Mouse (Mus musculus): ENCODE measurements around the gene Ccdc124. TPM values are rescaled to one million over a fixed set of nuclear protein-coding genes. Genes with fewer than 3 reads are reported as not detected.

Ccdc124 gene
- total RNA-seq, 2 experiments from 2014 or later: 46.6 to 47.7 TPM

DNA sequence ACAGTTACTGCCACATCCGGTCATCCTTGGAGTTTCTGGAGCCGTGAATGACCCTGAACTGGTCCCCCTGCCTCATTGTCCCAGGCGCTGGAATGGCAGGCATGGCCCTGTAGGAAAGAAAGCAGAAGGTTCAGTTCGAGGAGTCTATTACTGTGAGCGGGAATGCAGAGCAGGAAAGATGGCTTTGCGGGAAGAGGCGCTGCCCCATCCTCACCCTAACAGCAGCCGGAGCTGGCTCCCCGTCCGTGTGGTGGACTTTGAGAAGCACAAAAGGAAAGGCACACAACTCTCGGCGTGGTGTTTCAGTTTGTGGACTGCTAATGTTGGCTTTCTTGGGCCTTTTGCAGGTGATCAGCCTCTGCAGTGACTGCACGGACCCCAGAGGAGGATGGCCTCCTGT lies 706 bp upstream of the Ccdc124 start:
- DNase-seq (ENCODE audit: low spot score): no peak
- intact Hi-C loops (cut with DNase I): no loop called here

DNA sequence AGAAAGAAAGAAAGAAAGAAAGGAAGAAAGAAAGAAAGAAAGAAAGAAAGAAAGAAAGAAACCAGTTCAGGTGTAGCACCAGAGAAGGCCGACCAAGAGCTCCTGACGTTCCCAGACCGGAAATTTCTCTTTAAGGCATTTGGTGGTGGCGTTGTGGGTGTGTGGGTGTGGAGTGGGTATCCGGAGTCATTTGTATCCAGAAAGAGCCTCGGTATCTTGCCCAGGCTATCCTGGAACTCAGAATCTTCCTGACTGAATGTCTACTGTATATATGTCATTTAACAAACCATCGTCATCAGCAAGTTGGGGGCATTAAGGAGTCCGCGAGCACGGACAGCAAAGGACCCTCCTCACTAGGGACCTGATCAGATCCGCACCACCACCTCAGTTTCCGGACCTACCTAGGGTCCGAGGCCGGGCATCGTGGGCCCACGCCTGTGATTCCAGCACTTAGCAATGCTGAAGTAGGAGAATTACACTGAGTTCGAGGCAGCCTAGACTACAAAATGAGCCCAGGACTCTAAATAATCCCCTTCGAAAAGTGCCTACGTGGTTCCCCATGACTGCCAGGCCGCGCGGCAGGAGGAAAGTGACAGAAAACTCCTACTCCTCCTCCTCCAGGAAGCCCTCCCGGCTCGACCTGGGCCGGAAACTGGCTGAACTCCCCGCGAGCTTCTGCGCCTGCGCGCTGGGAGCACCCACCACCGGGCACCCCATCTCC lies 932 bp downstream of the Ccdc124 start:
- intact Hi-C loops (cut with DNase I): loop anchor here (1.0 kb wide), 1 partner anchor 20 kb away; no protein-coding TSS in a partner anchor
- DNase-seq (ENCODE audit: low spot score): no peak

DNA sequence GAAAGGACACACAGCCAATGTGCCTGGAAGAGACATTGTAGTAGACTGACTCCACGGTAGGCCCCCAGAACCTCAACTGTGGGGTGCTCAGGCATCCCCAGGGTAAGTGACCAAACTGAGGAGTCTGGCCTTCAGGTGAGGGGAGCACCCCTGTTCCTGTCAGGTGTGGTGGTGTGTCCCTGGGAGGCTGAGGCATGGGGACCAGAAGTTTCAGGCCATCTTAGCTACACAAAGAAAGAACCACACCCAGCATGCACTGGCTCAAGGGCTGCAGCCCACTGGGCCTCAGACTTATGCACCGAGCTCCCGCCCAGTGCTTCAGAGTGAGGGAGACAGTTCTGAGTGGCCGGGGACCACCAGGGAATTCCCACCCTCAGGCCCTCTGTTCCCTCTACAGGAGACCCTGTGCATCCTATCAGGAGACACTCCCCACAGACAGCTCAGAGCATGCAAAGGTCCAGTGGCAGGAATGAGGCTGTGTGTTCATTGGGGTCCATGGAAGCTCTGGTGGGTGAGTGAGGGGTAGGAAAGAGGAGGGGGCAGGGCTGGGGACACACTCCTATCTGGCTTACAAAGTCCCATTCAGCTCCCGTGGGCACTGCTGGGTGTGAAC lies 2.4 kb downstream of the Ccdc124 start:
- intact Hi-C loops (cut with DNase I): no loop called here
- DNase-seq (ENCODE audit: low spot score): no peak

DNA sequence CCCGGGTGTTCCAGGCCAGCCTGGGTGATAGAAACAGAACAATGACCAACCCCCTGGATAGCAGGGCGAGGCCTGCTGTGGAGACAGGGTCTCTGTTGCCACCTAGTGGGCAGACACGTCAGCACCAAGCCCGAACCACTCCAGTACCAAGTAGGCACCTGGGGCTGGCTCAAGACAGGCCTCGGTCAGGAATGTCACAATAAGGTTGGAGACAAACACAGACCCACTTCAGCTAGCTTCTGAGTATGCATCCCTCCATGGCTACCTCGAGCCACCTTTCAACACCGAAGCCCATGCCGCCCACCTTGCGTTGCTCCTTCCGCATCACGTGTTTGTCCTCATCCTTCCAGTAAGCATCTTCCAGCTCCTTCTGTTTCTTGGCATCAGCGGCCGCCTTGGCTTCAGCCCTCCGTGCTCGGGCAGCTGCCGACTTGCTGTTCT lies 4.1 kb downstream of the Ccdc124 start:
- peak; percentile 54 for DNase-seq (ENCODE audit: low spot score)
- intact Hi-C loops (cut with DNase I): loop anchor here (1.0 kb wide), 1 partner anchor 25 kb away; no protein-coding TSS in a partner anchor

DNA sequence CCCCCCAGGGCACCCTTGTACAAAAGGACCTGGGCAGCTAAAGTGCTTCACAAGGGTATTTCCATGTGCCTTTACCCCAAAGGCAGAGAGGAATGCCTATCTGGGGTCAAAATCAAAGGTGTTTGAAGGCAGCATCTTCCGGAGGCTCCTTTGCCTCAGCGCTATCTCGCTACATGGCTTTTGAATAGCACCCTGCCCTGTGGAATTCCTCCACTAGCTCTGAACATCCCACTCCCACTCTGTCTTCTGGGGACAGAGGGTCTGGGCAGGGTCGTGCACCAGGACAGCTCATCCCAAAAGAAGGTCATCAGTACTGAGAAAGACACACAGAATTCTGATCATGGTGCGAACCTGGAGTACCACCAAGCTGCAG lies 4.5 kb downstream of the Ccdc124 start:
- no peak for DNase-seq (ENCODE audit: low spot score)
- intact Hi-C loops (cut with DNase I): loop anchor here (1.0 kb wide), 1 partner anchor 25 kb away; no protein-coding TSS in a partner anchor

DNA sequence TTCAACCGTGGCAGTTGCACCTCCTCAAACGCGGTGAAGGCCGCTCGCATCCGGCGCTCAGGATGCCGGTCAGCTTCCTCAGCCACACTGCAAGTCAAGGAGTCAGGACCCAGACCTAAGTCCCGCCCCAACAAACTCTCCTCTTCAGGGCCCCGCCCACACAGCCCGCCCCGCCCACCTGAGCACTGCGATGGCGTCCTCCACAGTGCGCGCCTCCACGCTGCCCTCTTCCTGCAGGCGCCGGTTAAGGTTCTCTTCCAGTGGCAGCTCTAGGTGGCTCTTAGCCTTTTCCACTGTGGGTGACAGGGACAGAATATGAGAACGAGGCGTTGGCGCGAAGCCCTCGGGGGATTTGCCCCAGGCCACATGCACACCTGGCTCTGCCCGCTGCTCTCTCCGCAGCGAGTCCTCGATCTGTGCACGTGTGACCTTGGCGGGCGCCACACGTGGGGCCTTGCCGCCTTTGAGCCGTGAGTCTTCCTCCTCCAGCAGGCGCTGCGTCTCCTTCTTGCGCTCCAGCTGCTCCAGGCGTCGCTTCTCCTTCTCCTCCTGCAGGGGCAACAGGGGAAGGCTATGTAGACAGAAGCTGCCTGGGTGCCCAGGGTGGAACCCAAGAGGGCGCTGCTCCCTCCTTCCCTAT lies 5.1 kb downstream of the Ccdc124 start:
- intact Hi-C loops (cut with DNase I): loop anchor here (1.0 kb wide), 1 partner anchor 24 kb away; no protein-coding TSS in a partner anchor
- no peak for DNase-seq (ENCODE audit: low spot score)

DNA sequence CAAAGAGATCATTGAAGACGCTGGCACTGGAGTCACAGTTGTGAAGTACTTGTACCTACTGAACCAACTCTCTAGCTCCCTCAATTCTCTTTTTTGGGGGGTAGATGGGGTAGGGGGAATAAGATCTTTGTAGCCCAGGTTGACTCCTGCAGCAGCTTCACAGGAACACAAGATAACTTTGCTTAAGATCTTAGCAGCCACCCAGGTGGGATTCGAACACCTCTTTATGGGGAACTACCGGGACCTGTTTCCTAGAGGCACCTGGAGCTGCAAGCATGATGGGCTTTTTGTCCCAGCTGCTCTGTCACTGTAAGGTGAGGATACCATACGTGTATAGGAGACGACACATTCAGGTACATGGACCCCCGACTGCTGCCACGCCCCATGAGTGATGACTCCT lies 7.2 kb downstream of the Ccdc124 start:
- DNase-seq (ENCODE audit: low spot score): no peak
- intact Hi-C loops (cut with DNase I): no loop called here

DNA sequence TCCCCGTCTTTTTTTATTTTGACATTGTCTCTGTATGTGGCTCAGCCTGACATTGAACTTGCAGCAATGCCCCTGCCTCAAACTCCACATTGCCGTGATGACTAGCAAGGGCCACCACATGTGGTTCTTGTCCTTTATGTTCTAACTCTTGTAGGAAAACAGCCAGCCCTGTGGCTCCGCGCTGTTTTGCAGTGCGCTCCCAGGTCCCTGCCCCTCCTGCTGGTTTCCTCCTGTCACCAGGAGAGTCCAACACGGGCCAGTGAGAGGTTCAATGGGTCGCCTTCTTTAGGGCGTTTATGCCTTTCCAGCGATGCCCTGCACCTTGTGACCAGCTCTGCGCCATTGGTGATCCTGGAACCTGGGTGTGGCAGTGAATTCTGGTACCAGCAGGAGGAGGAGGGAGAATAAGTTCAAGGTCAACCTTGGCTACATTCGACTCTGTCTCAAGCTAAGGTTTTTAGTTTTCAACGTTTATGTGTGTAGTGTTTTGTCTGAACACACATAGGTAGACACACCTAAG lies 7.7 kb downstream of the Ccdc124 start:
- intact Hi-C loops (cut with DNase I): no loop called here
- no peak for DNase-seq (ENCODE audit: low spot score)

DNA sequence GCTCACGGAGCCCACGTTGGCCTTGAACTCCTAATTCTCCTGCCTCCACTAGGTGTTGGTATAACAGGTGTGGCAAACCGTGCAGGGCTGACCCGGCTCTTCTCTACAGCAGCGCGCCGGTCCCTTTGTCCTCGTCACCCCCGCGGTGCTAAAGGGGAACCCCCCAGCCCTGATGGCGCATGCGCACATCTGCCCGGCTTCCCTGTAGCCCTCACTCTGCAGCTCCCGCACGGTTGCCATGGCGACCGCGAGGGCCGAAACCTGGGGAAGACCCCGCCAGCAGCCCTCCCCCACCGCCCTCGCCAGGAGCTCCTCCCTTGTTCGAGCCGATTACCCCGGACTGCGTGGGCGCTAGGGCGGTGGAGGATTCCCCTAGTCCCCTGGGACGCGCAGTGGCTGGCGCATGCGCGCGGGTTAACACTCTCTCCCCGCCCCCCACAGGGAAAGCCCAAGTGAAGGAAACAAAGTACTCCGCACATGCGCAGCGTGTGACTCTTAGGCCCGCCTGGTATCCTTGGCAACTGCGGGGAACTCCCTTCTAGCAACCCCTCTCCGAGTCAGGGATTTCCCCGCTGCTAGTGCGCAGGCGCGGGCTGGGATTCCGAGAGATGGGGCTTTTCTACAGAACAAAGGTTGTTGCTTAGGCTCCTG lies 8.3 kb downstream of the Ccdc124 start:
- intact Hi-C loops (cut with DNase I): no loop called here
- DNase-seq (ENCODE audit: low spot score): peak; percentile 99

DNA sequence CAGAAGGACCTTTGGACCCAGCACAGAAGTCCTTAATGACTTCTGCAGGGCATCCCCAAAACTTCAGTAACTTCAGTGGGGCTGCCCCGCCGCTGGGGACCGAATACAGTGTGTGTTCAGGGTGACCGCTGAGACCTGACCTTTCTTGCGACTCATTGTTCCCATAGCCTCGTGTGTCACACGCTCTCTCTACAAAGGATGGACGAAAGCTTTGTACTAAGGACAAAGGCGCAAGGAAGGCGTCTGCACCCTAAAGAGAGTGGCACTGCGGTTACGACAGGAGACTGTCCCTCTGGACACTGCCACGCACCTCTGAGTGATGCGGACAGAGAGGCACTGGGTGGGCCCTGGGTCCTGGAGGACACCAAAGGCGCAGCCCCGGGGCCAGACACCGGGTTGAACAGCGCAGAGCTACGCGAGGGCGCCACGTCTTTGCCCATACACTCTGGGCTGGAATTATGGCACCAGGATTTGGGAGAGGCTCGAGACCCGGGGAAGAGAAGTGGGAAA lies 9.0 kb downstream of the Ccdc124 start:
- no peak for DNase-seq (ENCODE audit: low spot score)
- intact Hi-C loops (cut with DNase I): no loop called here

DNA sequence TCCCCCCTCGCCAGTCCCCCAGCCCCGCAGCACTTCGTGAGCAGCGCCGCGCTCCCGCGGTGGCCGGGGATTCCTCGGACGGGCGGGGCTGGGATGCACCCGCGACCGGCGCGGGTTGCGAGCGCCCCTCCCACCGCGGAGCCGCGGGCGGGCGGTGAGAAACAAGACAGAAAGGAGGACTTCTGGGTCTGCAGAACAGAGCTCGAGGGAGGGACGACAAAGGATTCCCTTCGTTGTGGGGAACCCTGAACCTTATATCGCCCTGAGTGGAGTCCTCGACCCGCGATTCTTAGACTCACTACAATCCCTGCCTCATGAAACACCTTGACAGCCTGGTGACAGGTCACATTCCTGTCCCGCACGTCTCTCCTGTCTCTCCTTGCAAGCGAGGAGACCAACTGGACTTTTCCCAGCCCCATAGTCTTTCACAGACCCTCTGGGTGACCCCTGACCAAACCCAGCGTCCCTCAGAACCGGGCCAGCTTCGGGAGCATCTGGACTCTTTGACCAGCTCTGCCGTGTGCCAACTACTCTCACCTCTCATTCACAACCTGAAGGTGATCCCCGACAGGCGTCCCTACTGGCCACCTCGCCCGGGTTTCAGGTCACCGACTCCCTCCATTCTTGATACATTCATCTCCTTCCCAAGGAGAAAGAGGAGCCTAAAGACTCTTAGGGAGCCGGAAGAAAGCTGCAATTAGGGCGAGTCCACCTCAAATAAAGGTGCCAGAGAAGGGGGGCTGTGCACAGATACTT lies 9.6 kb downstream of the Ccdc124 start:
- intact Hi-C loops (cut with DNase I): no loop called here
- no peak for DNase-seq (ENCODE audit: low spot score)

DNA sequence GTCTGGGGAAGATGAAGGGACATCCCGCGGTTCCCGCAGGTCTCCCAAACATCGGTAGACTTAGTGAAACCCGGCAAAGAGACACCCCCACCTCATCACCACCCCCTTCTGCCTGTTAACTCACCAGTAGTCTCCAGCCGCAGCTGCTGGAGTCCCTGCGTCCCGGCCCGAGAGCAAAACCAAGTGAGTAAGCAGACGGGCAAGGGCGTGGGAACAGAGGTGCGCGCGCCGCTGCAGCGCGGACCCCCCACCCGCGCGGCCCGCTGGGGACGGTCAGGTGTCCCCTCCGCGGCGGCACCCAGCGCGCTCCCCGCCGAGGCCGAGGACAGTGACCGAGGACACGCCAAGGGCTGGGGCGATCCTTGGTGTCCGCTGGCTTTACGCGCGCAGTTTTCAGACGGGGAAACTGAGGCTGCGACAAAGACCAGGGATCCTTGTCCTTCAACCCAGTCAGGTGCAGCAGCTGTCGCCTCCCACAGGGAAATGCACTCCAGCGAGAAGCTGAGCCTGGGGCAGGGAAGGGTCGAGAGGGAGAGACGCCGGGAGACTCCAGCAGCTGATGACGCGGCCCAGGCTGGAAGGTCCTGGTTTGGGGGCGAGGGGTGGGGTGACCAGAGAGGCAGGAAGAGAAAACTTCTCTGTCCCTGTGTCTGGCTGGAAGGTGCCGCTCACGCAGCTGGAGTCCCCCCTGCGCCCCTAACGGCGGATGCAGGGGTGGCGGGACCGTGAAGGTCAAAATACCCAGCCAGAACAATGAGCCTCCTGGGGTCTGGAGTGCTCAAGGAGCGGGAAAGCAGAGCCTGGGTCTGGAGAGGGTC lies 10.7 kb downstream of the Ccdc124 start, which contains the start of gene Kcnn1:
Gene Kcnn1 (minus strand): TSS at position 435 of the 818 bp plus-strand sequence.
- no peak for DNase-seq (ENCODE audit: low spot score)
- intact Hi-C loops (cut with DNase I): no loop called here

DNA sequence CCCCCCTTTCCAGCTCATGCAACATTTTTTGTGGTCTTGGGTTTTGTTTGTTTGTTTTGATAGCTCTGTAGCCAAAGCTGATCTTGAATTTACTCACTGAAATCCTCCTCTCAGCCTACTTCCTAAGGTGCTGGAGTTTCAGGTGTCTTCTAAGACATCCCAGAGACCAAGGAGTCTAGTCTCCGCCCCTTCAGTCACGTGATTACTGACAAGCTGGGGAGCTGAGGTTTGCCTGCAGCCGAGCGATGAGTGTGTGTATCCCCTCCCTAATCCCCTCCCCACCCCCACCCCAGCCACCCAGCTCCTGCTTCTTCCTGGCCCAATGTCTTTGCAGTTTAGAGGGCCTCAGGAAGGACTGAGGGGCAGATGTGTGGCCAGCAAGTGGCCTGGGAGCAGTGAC lies 16.2 kb downstream of the Ccdc124 start:
- DNase-seq (ENCODE audit: low spot score): no peak
- intact Hi-C loops (cut with DNase I): no loop called here

DNA sequence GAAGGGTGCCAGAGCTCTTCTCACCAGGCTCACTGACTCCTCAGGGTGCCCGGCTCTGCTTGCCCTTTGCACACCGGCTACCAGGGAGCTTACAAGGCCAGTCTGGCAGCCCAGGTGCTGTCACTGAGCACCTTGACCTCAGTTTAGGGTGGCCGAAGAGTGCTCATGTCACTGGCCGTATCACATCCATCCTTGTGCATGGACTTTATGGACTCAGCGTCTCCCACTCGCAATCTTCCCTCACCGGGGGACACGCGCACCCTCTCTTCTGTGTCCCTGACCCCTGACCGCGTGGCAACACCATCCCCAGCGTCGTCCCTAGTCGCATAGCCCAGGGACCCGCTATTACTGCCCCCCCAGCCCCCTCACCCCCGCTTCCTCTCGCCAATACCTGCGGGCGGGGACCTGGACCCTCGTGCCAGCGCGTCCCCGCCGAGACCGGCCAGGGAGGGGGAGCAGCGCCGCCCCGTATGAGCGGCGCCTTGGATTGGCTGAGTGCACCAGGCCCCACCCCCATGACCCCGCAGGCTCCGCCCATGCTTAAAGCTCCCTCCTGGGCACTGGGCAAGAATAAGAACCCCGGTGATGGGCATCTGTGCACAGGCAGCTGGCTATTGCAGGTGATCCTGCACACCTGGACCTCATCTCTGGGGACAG lies 17.1 kb downstream of the Ccdc124 start:
- no peak for DNase-seq (ENCODE audit: low spot score)
- intact Hi-C loops (cut with DNase I): no loop called here

DNA sequence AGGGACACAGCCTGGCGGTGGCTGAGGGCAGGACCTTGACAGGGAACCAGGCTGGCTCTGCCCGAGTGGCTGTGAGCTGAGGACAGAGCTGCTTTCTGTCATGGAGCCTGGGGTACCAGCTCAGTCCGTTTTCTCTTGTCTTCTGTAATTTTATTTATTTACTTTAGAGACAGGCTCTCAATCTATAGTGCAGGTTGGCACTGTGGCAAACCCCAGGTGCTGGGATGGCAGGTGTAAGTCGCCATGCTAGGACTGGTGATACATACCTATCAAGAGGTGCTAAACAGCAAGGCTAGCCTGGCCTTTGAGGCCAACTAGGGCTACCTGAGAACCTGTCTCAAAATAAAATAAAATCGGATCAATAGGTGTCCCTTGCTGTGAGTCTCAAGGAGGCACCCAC lies 17.7 kb downstream of the Ccdc124 start:
- DNase-seq (ENCODE audit: low spot score): no peak
- intact Hi-C loops (cut with DNase I): no loop called here

DNA sequence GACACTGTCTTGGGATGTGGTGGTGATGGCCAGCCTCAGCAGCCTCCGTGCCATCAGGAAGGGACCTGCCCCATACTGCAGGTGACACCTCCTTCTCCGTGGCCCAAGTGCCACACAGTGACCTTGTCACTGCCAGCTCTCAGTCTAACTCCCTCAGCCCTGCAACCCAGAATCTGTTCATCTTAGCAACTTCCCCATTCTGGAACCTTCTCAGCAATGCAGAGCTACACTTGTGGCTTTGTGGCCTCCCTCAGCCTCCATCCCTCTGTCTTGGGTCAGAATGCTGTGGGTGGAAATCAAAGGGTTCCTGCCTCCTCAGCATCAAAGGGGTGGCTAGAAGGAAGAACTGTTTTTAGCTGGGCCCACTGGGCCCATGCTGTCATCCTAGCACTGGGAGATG lies 19.9 kb downstream of the Ccdc124 start:
- intact Hi-C loops (cut with DNase I): no loop called here
- DNase-seq (ENCODE audit: low spot score): no peak

DNA sequence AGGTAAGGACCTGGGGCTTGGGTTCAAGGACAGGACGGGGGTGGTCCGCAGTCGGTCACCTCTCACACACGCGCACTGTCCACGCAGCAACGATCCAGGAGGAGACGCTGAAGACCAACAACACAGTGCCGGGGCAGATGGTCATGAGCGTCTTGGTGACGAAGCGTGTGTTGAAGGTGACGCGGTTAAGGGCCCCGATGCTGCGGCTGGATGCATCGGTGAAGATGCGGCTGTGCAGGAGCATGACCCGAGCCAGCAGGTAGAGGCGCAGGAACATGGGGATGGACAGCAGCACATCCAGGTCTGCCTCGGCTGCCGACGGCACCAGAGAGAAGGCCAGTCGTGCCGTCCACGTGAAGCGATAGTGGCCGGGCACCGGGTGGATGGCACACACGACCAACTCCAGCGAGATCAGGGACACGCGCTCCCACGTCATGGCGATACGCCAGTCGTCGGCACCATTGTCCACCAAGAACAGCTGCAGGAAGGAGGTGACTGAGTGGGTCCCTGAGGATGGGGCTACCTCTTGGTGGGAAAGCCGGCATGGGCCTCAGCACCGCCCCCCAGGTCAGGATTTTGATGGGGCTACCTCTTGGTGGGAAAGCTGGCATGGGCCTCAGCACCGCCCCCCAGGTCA lies 21.0 kb downstream of the Ccdc124 start:
- DNase-seq (ENCODE audit: low spot score): no peak
- intact Hi-C loops (cut with DNase I): no loop called here

DNA sequence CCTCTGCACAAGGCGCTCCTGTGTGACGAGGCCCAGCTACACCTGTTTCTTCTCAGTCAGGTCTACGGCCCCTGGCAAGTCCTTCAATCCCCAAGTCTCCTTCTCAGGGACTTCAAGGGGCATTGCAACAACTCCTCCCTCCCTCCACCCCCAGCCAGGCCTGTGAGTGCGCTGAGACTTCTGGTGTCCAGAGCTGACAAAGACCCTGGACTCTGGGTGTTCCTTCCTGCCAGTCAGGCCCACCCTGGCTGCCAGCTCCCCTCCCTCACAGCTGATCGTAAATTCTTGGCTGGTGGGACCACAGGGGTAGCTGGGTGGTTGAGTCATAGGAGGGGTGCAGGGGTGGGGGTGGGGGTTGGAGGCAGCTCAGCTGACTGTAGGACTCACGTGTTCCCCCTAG lies 21.9 kb downstream of the Ccdc124 start:
- DNase-seq (ENCODE audit: low spot score): no peak
- intact Hi-C loops (cut with DNase I): no loop called here

Measured in heart, postnatal 25 days (tissue).